ENCODE assay signal across 14 mouse cellular contexts in genomic region chr11:108948931-108949330, GRCm38 (mm10). TPM values are rescaled to one million over a fixed set of nuclear protein-coding genes. Genes with fewer than 3 reads are reported as not detected.
A peak's percentile ranks its signal among the peaks of the same experiment; 100 is the strongest.
DNase-seq lines count a peak whose midpoint lies in the region; ATAC-seq and TF ChIP-seq lines count a peak whose summit lies in the region.
"Had no signal": no experiment of that assay in that cellular context is flagged by ENCODE, and none has a peak within 500 bp of the region (broad histone marks: within the 10 kb centered on the region; RNA-seq: fewer than 3 reads in every experiment).

No protein-coding gene starts in this region.

- no peak for ATAC-seq in hindbrain, embryonic 11.5 days (ENCODE audit: low FRiP score)
- no peak for ATAC-seq in midbrain, embryonic 12.5 days (ENCODE audit: low FRiP score, low read depth)
- ATAC-seq in liver, embryonic 11.5 days (replicated peaks; ENCODE audit: low FRiP score): no peak

- H3K9me3 ChIP-seq in heart, embryonic 10.5 days: no peaks in the 10 kb centered on the region
- no peaks in the 10 kb centered on the region for H3K9me3 ChIP-seq in embryonic facial prominence, embryonic 10.5 days
- no peaks in the 10 kb centered on the region for H3K9me3 ChIP-seq in hindbrain, embryonic 11.5 days (ENCODE audit: control insufficient read depth, low read length)
- no peaks in the 10 kb centered on the region for H3K9me3 ChIP-seq in midbrain, embryonic 12.5 days
- no peaks in the 10 kb centered on the region for H3K9me3 ChIP-seq in liver, embryonic 11.5 days (ENCODE audit: control insufficient read depth, low read length)
- H3K9me3 ChIP-seq: heart, embryonic 12.5 days had no signal

- H3K9ac ChIP-seq in hindbrain, embryonic 11.5 days (ENCODE audit: low read depth, low read length): no peak overlapping the region
- no peak overlapping the region for H3K9ac ChIP-seq in midbrain, embryonic 12.5 days (replicated peaks)
- H3K9ac ChIP-seq in liver, embryonic 11.5 days (ENCODE audit: low read depth, low read length): no peak overlapping the region
- H3K9ac ChIP-seq: heart, embryonic 12.5 days; lung, embryonic 14.5 days had no signal

- TF ChIP-seq CTCF in kidney, adult 2 months (conservative IDR thresholded peaks at IDR 0.05; ENCODE audit: insufficient read depth, insufficient read length, low read depth, low read length): no peak

- H3K4me3 ChIP-seq in heart, embryonic 10.5 days: no peak overlapping the region
- no peak overlapping the region for H3K4me3 ChIP-seq in embryonic facial prominence, embryonic 10.5 days
- no peak overlapping the region for H3K4me3 ChIP-seq in hindbrain, embryonic 11.5 days (ENCODE audit: low read depth, low read length)
- no peak overlapping the region for H3K4me3 ChIP-seq in midbrain, embryonic 12.5 days
- no peak overlapping the region for H3K4me3 ChIP-seq in liver, embryonic 11.5 days (ENCODE audit: low read depth, low read length)
- no peak overlapping the region for H3K4me3 ChIP-seq in kidney, adult 2 months (ENCODE audit: insufficient read depth, low read depth, low read length)
- H3K4me3 ChIP-seq: heart, embryonic 12.5 days had no signal

- H3K27me3 ChIP-seq in heart, embryonic 10.5 days (ENCODE audit: insufficient read depth, poor library complexity, severe bottlenecking): no peaks in the 10 kb centered on the region
- H3K27me3 ChIP-seq in embryonic facial prominence, embryonic 10.5 days (replicated peaks; ENCODE audit: low read depth, poor library complexity, severe bottlenecking): no peaks in the 10 kb centered on the region
- H3K27me3 ChIP-seq in hindbrain, embryonic 11.5 days (ENCODE audit: control insufficient read depth, insufficient read depth, low read length): no peaks in the 10 kb centered on the region
- no peaks in the 10 kb centered on the region for H3K27me3 ChIP-seq in midbrain, embryonic 12.5 days
- no peaks in the 10 kb centered on the region for H3K27me3 ChIP-seq in liver, embryonic 11.5 days (replicated peaks; ENCODE audit: control insufficient read depth, insufficient read depth, low read length)
- no peaks in the 10 kb centered on the region for H3K27me3 ChIP-seq in kidney, adult 2 months (replicated peaks; ENCODE audit: control insufficient read depth, insufficient read depth, low read length)
- H3K27me3 ChIP-seq: heart, embryonic 12.5 days had no signal

- 91% methylated on average over 10 of the region's 10 CpGs for WGBS in heart, embryonic 10.5 days
- 88% methylated on average over 10 of the region's 10 CpGs for WGBS in embryonic facial prominence, embryonic 10.5 days
- WGBS in hindbrain, embryonic 11.5 days: 86% methylated on average over 10 of the region's 10 CpGs
- WGBS in midbrain, embryonic 12.5 days: 90% methylated on average over 10 of the region's 10 CpGs
- WGBS in liver, embryonic 11.5 days: 83% methylated on average over 10 of the region's 10 CpGs
- WGBS in kidney, adult 2 months: 90% methylated on average over 10 of the region's 10 CpGs

- TF ChIP-seq POLR2A in kidney, adult 2 months (IDR thresholded peaks at IDR 0.05; ENCODE audit: low read depth, low read length): no peak

- 0 out of 2 replicates have a peak overlapping the region, but pooled peaks have one; percentile 36 for H3K27ac ChIP-seq in heart, embryonic 10.5 days
- peak overlapping the region; percentile 76 for H3K27ac ChIP-seq in embryonic facial prominence, embryonic 10.5 days (replicated peaks)
- peak overlapping the region; percentile 40; the same call in 1 of the 2 replicates for H3K27ac ChIP-seq in hindbrain, embryonic 11.5 days (ENCODE audit: low read depth, low read length)
- peak overlapping the region; percentile 60 for H3K27ac ChIP-seq in midbrain, embryonic 12.5 days (replicated peaks)
- H3K27ac ChIP-seq in liver, embryonic 11.5 days (ENCODE audit: low read depth, low read length): no peak overlapping the region
- no peak overlapping the region for H3K27ac ChIP-seq in kidney, adult 2 months (ENCODE audit: insufficient read depth, low read depth, low read length)

- H3K4me2 ChIP-seq in hindbrain, embryonic 11.5 days (replicated peaks; ENCODE audit: low read depth, low read length): no peak overlapping the region
- H3K4me2 ChIP-seq in midbrain, embryonic 12.5 days (replicated peaks): no peak overlapping the region
- no peak overlapping the region for H3K4me2 ChIP-seq in liver, embryonic 11.5 days
- H3K4me2 ChIP-seq: heart, embryonic 12.5 days; lung, embryonic 14.5 days had no signal

- H3K4me1 ChIP-seq in heart, embryonic 10.5 days: peaks cover 15% of the 10 kb centered on the region; the same call in 1 of the 2 replicates
- H3K4me1 ChIP-seq in embryonic facial prominence, embryonic 10.5 days: peaks cover 29% of the 10 kb centered on the region
- H3K4me1 ChIP-seq in hindbrain, embryonic 11.5 days (replicated peaks; ENCODE audit: control insufficient read depth, insufficient read depth, low read length): no peaks in the 10 kb centered on the region
- peaks cover 12% of the 10 kb centered on the region for H3K4me1 ChIP-seq in midbrain, embryonic 12.5 days
- no peaks in the 10 kb centered on the region for H3K4me1 ChIP-seq in liver, embryonic 11.5 days (replicated peaks; ENCODE audit: control insufficient read depth, insufficient read depth, low read length)
- H3K4me1 ChIP-seq in kidney, adult 2 months (ENCODE audit: control insufficient read depth, insufficient read depth, low read length): no peaks in the 10 kb centered on the region

- peaks cover 71% of the 10 kb centered on the region for H3K36me3 ChIP-seq in heart, embryonic 10.5 days
- H3K36me3 ChIP-seq in embryonic facial prominence, embryonic 10.5 days (replicated peaks): peaks cover 82% of the 10 kb centered on the region
- H3K36me3 ChIP-seq in hindbrain, embryonic 11.5 days (ENCODE audit: control insufficient read depth, insufficient read depth, low read length): peaks cover 16% of the 10 kb centered on the region; the same call in 1 of the 2 replicates
- peaks cover 81% of the 10 kb centered on the region for H3K36me3 ChIP-seq in midbrain, embryonic 12.5 days
- H3K36me3 ChIP-seq in liver, embryonic 11.5 days (ENCODE audit: control insufficient read depth, insufficient read depth, low read length): peaks cover 3% of the 10 kb centered on the region; the same call in 1 of the 2 replicates
- H3K36me3 ChIP-seq in kidney, adult 2 months (ENCODE audit: control insufficient read depth, insufficient read depth, low read length): no peaks in the 10 kb centered on the region

- no peak for DNase-seq in heart, embryonic 10.5 days (ENCODE audit: low spot score)
- DNase-seq in heart, adult 11 months: no peak
- DNase-seq in embryonic facial prominence, embryonic 10.5 days (ENCODE audit: low spot score): no peak
- DNase-seq in hindbrain, embryonic 11.5 days (ENCODE audit: low spot score): no peak
- DNase-seq in kidney, postnatal 14 days: no peak
- no peak for DNase-seq in liver, embryonic 11.5 days (ENCODE audit: low spot score)
- DNase-seq in kidney, adult 2 months: no peak
- DNase-seq: B cell, adult 2 months; cerebellum, adult 11-12 months; kidney, adult 18-20 months; layer of hippocampus, postnatal 36 days; lung, embryonic 14.5 days had no signal

RNA-seq across cellular contexts. Expression of gene Axin2, which starts 28.8 kb away (rescaled TPM):
- 2.2 and 5.1 TPM in 2 replicates for polyA plus RNA-seq in heart, embryonic 10.5 days (2016; fragmentation: Nextera tagmentation; extraction: Ambion mirVana)
- 12.7 and 15.3 TPM in 2 replicates for polyA plus RNA-seq in embryonic facial prominence, embryonic 10.5 days (2016; fragmentation: Nextera tagmentation; extraction: Ambion mirVana)
- polyA plus RNA-seq in hindbrain, embryonic 11.5 days (2014; fragmentation: Nextera tagmentation; extraction: Ambion mirVana): 20.1 and 26.5 TPM in 2 replicates
- polyA plus RNA-seq in midbrain, embryonic 12.5 days (2016; fragmentation: Nextera tagmentation; extraction: Ambion mirVana): 19.8 and 28.1 TPM in 2 replicates
- polyA plus RNA-seq in liver, embryonic 11.5 days (2014; fragmentation: Nextera tagmentation; extraction: Ambion mirVana): 1.7 and 2.3 TPM in 2 replicates
- 2.7 and 3.1 TPM in 2 replicates for polyA plus RNA-seq in kidney, adult 2 months (2012; rRNA removed)

Comparison
In these comparisons a context has a peak if more than half of its experiments do, and no peak if none do; other contexts are left out.
1. H3K27ac ChIP-seq: peak in heart, embryonic 10.5 days (single experiment), embryonic facial prominence, embryonic 10.5 days (single experiment), hindbrain, embryonic 11.5 days (single experiment) and midbrain, embryonic 12.5 days (single experiment); none in liver, embryonic 11.5 days (single experiment) and kidney, adult 2 months (single experiment).